Mouse (Mus musculus) megakaryocyte, embryonic 14.5 days (primary cell): Measurements from ENCODE around the gene Lurap1.

ENCODE experiments used
- FLI1 ChIP-seq: IDR thresholded peaks from 2 replicates; pipeline ENCODE4 v1.6.1; 2012; ENCODE audit warnings: low read length, inconsistent platforms, mixed read lengths
- GATA1 ChIP-seq: IDR thresholded peaks from 3 replicates; pipeline ENCODE4 v1.6.1; 2012; ENCODE audit warnings: mixed read lengths, low read length, inconsistent platforms, borderline replicate concordance

- no peak for TF ChIP-seq GATA1
- no peak for TF ChIP-seq FLI1
Measured at GRCm38 (mm10) chr4:116175711-116176542, 24.8 kb upstream of the Lurap1 start.
